Mouse (Mus musculus) adrenal gland, postnatal 36 days (tissue): ENCODE results near the gene St5. TPM values are rescaled to one million over a fixed set of nuclear protein-coding genes. Genes with fewer than 3 reads are reported as not detected.

Source experiments
- DNase-seq, 2 experiments: peaks; one replicate each; pipeline ENCODE4 v3.0.0; 2021; ENCODE audit warnings: mixed read lengths in 1 of 2
- total RNA-seq, 2 experiments: library from RNA; stranded (reverse); gene quantifications; 2 replicates each; pipeline ENCODE4 v1.2.3; 2021

Gene St5
- total RNA-seq, 2 experiments from 2014 or later, result 37.9 to 45.8 TPM

- no peak for DNase-seq
Observed at GRCm38 (mm10) chr7:109610348-109610747, 93.1 kb downstream of the St5 start.

GRCm38 (mm10) chr7:109609565-109610345 is 93.7 kb downstream of the St5 start:
- no peak for DNase-seq

- DNase-seq, result no peak
Observed at GRCm38 (mm10) chr7:109608831-109609230, 94.6 kb downstream of the St5 start.

GRCm38 (mm10) chr7:109606994-109607610 is 96.3 kb downstream of the St5 start:
- DNase-seq, result peak; percentile 65 to 70

GRCm38 (mm10) chr7:109602562-109602961 is 100.8 kb downstream of the St5 start:
- no peak for DNase-seq

- no peak for DNase-seq
Observed at GRCm38 (mm10) chr7:109602022-109602421, 101.4 kb downstream of the St5 start.

- DNase-seq, result peak; percentile 71
Observed at GRCm38 (mm10) chr7:109600702-109601101, 102.7 kb downstream of the St5 start.

GRCm38 (mm10) chr7:109599998-109600397 is 103.4 kb downstream of the St5 start:
- no peak for DNase-seq

- no peak for DNase-seq
Observed at GRCm38 (mm10) chr7:109594845-109595531, 108.4 kb downstream of the St5 start.

GRCm38 (mm10) chr7:109593992-109594391 is 109.4 kb downstream of the St5 start:
- DNase-seq, result no peak

- no peak for DNase-seq
Observed at GRCm38 (mm10) chr7:109592184-109592583, 111.2 kb downstream of the St5 start.

- DNase-seq, result peak in 1 of 2 experiments; percentile 51
Observed at GRCm38 (mm10) chr7:109590576-109590975, 112.8 kb downstream of the St5 start.

GRCm38 (mm10) chr7:109588990-109589389 is 114.4 kb downstream of the St5 start:
- DNase-seq, result no peak

- DNase-seq, result no peak
Observed at GRCm38 (mm10) chr7:109588145-109588544, 115.3 kb downstream of the St5 start.

GRCm38 (mm10) chr7:109584467-109584866 is 118.9 kb downstream of the St5 start:
- DNase-seq, result no peak

- DNase-seq, result no peak
Observed at GRCm38 (mm10) chr7:109580489-109580888, 122.9 kb downstream of the St5 start.

GRCm38 (mm10) chr7:109579585-109580307 is 123.7 kb downstream of the St5 start:
- no peak for DNase-seq

GRCm38 (mm10) chr7:109578880-109579584 is 124.4 kb downstream of the St5 start:
- no peak for DNase-seq

- DNase-seq, result peak in 1 of 2 experiments; percentile 44
Observed at GRCm38 (mm10) chr7:109576321-109577314, 126.8 kb downstream of the St5 start.

GRCm38 (mm10) chr7:109574166-109574565 is 129.2 kb downstream of the St5 start:
- no peak for DNase-seq
